Mouse (Mus musculus) midbrain, embryonic 13.5 days (tissue): ENCODE results near the gene Tkfc. TPM values are rescaled to one million over a fixed set of nuclear protein-coding genes. Genes with fewer than 3 reads are reported as not detected.
"Not testable (repeated sequence)": the region's sequence is repeated elsewhere in the genome, so short reads cannot be mapped to it uniquely, and the experiment has no call there.

ENCODE experiments used
- ATAC-seq: fragments of 200-750 bp; cut with Nextera tagmentation; 2 replicates; pipeline ENCODE4 v1.8.0; 2017; ENCODE audit warnings: mild to moderate bottlenecking, moderate TSS enrichment, moderate library complexity
- H3K27ac ChIP-seq: fragments of 300-500 bp; sonication (generic); 2 replicates; pipeline ENCODE4 v1.5.1; 2015; ENCODE audit warnings: inconsistent platforms, mild to moderate bottlenecking, moderate library complexity
- H3K27me3 ChIP-seq: fragments of 300-500 bp; sonication (generic); 2 replicates; pipeline ENCODE4 v1.6.1; 2015; ENCODE audit warnings: mild to moderate bottlenecking, inconsistent platforms
- H3K36me3 ChIP-seq: fragments of 300-500 bp; sonication (generic); 2 replicates; pipeline ENCODE4 v1.6.1; 2015; ENCODE audit warnings: mild to moderate bottlenecking, inconsistent platforms
- H3K4me1 ChIP-seq: fragments of 300-500 bp; sonication (generic); replicated peaks from 2 replicates; pipeline ENCODE4 v1.6.1; 2015; ENCODE audit warnings: inconsistent platforms
- H3K4me2 ChIP-seq: fragments of 300-500 bp; sonication (generic); replicated peaks from 2 replicates; pipeline ENCODE4 v1.6.1; 2015; ENCODE audit warnings: moderate library complexity, mild to moderate bottlenecking, inconsistent platforms
- H3K4me3 ChIP-seq: fragments of 300-500 bp; sonication (generic); replicated peaks from 2 replicates; pipeline ENCODE4 v1.5.1; 2015; ENCODE audit warnings: mild to moderate bottlenecking, inconsistent platforms
- H3K9ac ChIP-seq: fragments of 300-500 bp; sonication (generic); replicated peaks from 2 replicates; pipeline ENCODE4 v1.6.1; 2015; ENCODE audit warnings: mild to moderate bottlenecking, inconsistent platforms
- H3K9me3 ChIP-seq: fragments of 300-500 bp; sonication (generic); 2 replicates; pipeline ENCODE4 v1.6.1; 2016; ENCODE audit warnings: mild to moderate bottlenecking, inconsistent platforms
- WGBS: fragments of 180-500 bp; shearing (Covaris S2); methylation state at CpG from one replicate; pipeline ENCODE4 v1.1.7; 2015; 5-methylcytosine and 5-hydroxymethylcytosine counted together
- polyA plus RNA-seq: library from polyadenylated mRNA; unstranded; fragments of >200 nt; fragmentation: Nextera tagmentation; extraction: Ambion mirVana; gene quantifications from 2 replicates; pipeline ENCODE4 v1.2.1, GENCODE M21; 2015

The Tkfc gene
- polyA plus RNA-seq, 1 experiment from 2014 or later = 23.5 TPM

- peaks cover 12% of the 10 kb centered on the region for H3K4me1 ChIP-seq
- H3K4me3 ChIP-seq = no peak overlapping the region
- ATAC-seq = no peak
- peaks cover 6% of the 10 kb centered on the region; the same call in 1 of the 2 replicates for H3K36me3 ChIP-seq
- H3K9ac ChIP-seq = no peak overlapping the region; the same call in 1 of the 2 replicates
- H3K27ac ChIP-seq = no peak overlapping the region
- H3K9me3 ChIP-seq = no peaks in the 10 kb centered on the region
- 88% methylated on average over 6 of the region's 6 CpGs for WGBS
- H3K27me3 ChIP-seq = no peaks in the 10 kb centered on the region
- no peak overlapping the region for H3K4me2 ChIP-seq
Observed at GRCm38 (mm10) chr19:10581984-10582383, 23.5 kb downstream of the Tkfc start.

- 88% methylated on average over 3 of the region's 3 CpGs for WGBS
Observed at GRCm38 (mm10) chr19:10580761-10581160, 24.7 kb downstream of the Tkfc start.

GRCm38 (mm10) chr19:10580102-10580501 is 25.4 kb downstream of the Tkfc start:
- ATAC-seq = no peak
- Histone ChIP-seq H3K9me3 (no peaks in the 10 kb centered on the region), H3K4me3 (no peak overlapping the region), H3K4me2 (no peak overlapping the region), H3K4me1 (peaks cover 25% of the 10 kb centered on the region), H3K9ac (no peak overlapping the region), H3K27ac (no peak overlapping the region), H3K36me3 (peaks cover 7% of the 10 kb centered on the region; the same call in 1 of the 2 replicates), H3K27me3 (no peaks in the 10 kb centered on the region)
- 82% methylated on average over 3 of the region's 3 CpGs for WGBS

More at GRCm38 (mm10) chr19:10580761-10581160, 24.7 kb downstream of the Tkfc start:
- Histone ChIP-seq H3K36me3 (peaks cover 6% of the 10 kb centered on the region; the same call in 1 of the 2 replicates), H3K27me3 (no peaks in the 10 kb centered on the region), H3K4me2 (no peak overlapping the region), H3K9me3 (no peaks in the 10 kb centered on the region), H3K4me3 (no peak overlapping the region), H3K27ac (no peak overlapping the region), H3K4me1 (peaks cover 20% of the 10 kb centered on the region), H3K9ac (no peak overlapping the region)
- no peak for ATAC-seq

GRCm38 (mm10) chr19:10576690-10577561 is 28.5 kb downstream of the Tkfc start, which contains the start of the genes Cyb561a3 and Tmem138:
TSS of gene Cyb561a3 (plus strand) at chr19:10577172.
TSS of gene Tmem138 (minus strand) at chr19:10577362.
- H3K9me3 ChIP-seq = no peaks in the 10 kb centered on the region
- no peaks in the 10 kb centered on the region for H3K27me3 ChIP-seq
- peak within 1 kb of the TSS; percentile 93 for H3K27ac ChIP-seq
- peak within 1 kb of the TSS; percentile 77 for H3K9ac ChIP-seq
- H3K4me3 ChIP-seq = peak within 1 kb of the TSS; percentile 66
- peak within 1 kb of the TSS; percentile 79 for H3K4me2 ChIP-seq
- H3K4me1 ChIP-seq = peaks cover 25% of the 10 kb centered on the region
- peaks cover 30% of the 10 kb centered on the region for H3K36me3 ChIP-seq
- WGBS = under 1% methylated on average over 44 of the region's 44 CpGs
- ATAC-seq = peak; percentile 98

- no peaks in the 10 kb centered on the region for H3K9me3 ChIP-seq
- H3K4me3 ChIP-seq = no peak overlapping the region
- WGBS = 97% methylated on average over 6 of the region's 6 CpGs
- no peak for ATAC-seq
- H3K27me3 ChIP-seq = no peaks in the 10 kb centered on the region
- no peak overlapping the region for H3K9ac ChIP-seq
- no peak overlapping the region for H3K27ac ChIP-seq
- peaks cover 55% of the 10 kb centered on the region for H3K36me3 ChIP-seq
- H3K4me1 ChIP-seq = no peaks in the 10 kb centered on the region
- no peak overlapping the region for H3K4me2 ChIP-seq
Observed at GRCm38 (mm10) chr19:10569627-10570026, 35.8 kb downstream of the Tkfc start.

- Histone ChIP-seq H3K27me3 (0 out of 2 replicates have a peak, but pooled peaks cover 2% of the 10 kb centered on the region), H3K4me2 (no peak overlapping the region), H3K27ac (no peak overlapping the region), H3K9ac (no peak overlapping the region), H3K4me3 (no peak overlapping the region), H3K4me1 (no peaks in the 10 kb centered on the region), H3K9me3 (no peaks in the 10 kb centered on the region), H3K36me3 (peaks cover 14% of the 10 kb centered on the region)
- no peak for ATAC-seq
- 86% methylated on average over 4 of the region's 4 CpGs for WGBS
Observed at GRCm38 (mm10) chr19:10565217-10565616, 40.2 kb downstream of the Tkfc start.

- ATAC-seq = no peak
Observed at GRCm38 (mm10) chr19:10564278-10564677, 41.2 kb downstream of the Tkfc start.

GRCm38 (mm10) chr19:10562351-10562750 is 43.1 kb downstream of the Tkfc start:
- Histone ChIP-seq H3K4me2 (no peak overlapping the region), H3K4me3 (no peak overlapping the region), H3K4me1 (no peaks in the 10 kb centered on the region), H3K27ac (no peak overlapping the region), H3K9ac (no peak overlapping the region), H3K27me3 (0 out of 2 replicates have a peak, but pooled peaks cover 2% of the 10 kb centered on the region), H3K36me3 (no peaks in the 10 kb centered on the region), H3K9me3 (no peaks in the 10 kb centered on the region)
- no peak for ATAC-seq
- 57% methylated on average over 5 of the region's 5 CpGs for WGBS

More at GRCm38 (mm10) chr19:10564278-10564677, 41.2 kb downstream of the Tkfc start:
- Histone ChIP-seq H3K4me2 (no peak overlapping the region), H3K9ac (no peak overlapping the region), H3K4me1 (no peaks in the 10 kb centered on the region), H3K36me3 (peaks cover 5% of the 10 kb centered on the region), H3K27ac (no peak overlapping the region), H3K4me3 (no peak overlapping the region), H3K27me3 (0 out of 2 replicates have a peak, but pooled peaks cover 2% of the 10 kb centered on the region), H3K9me3 (no peaks in the 10 kb centered on the region)
- WGBS = 84% methylated on average over 6 of the region's 6 CpGs

- 0 out of 2 replicates have a peak, but pooled peaks cover 2% of the 10 kb centered on the region for H3K27me3 ChIP-seq
- H3K9me3 ChIP-seq = no peaks in the 10 kb centered on the region
- H3K36me3 ChIP-seq = no peaks in the 10 kb centered on the region
- 0 out of 2 replicates have a peak overlapping the region, but pooled peaks have one; percentile 16 for H3K9ac ChIP-seq
- peaks cover 1% of the 10 kb centered on the region for H3K4me1 ChIP-seq
- no peak overlapping the region for H3K27ac ChIP-seq
- ATAC-seq = no peak
- no peak overlapping the region for H3K4me2 ChIP-seq
- WGBS = 68% methylated on average over 6 of the region's 6 CpGs
- no peak overlapping the region for H3K4me3 ChIP-seq
Observed at GRCm38 (mm10) chr19:10561558-10562314, 43.7 kb downstream of the Tkfc start.

GRCm38 (mm10) chr19:10560108-10560507 is 45.3 kb downstream of the Tkfc start:
- Histone ChIP-seq H3K4me1 (peaks cover 12% of the 10 kb centered on the region), H3K9me3 (no peaks in the 10 kb centered on the region), H3K27ac (no peak overlapping the region), H3K4me3 (no peak overlapping the region), H3K27me3 (0 out of 2 replicates have a peak, but pooled peaks cover 2% of the 10 kb centered on the region), H3K4me2 (no peak overlapping the region), H3K9ac (no peak overlapping the region), H3K36me3 (no peaks in the 10 kb centered on the region)
- WGBS = 40% methylated on average over 5 of the region's 5 CpGs
- ATAC-seq = no peak

- not testable (repeated sequence) for H3K4me3 ChIP-seq, H3K36me3 ChIP-seq, ATAC-seq, H3K27ac ChIP-seq, H3K4me2 ChIP-seq, H3K9me3 ChIP-seq, H3K9ac ChIP-seq, H3K27me3 ChIP-seq
- 66% methylated on average over 4 of the region's 4 CpGs for WGBS
- peaks cover 25% of the 10 kb centered on the region for H3K4me1 ChIP-seq
Observed at GRCm38 (mm10) chr19:10557837-10558375, 47.5 kb downstream of the Tkfc start.
